Mouse (Mus musculus) heart, adult 2 months (tissue): Measurements from ENCODE around the gene Fyn. TPM values are rescaled to one million over a fixed set of nuclear protein-coding genes. Genes with fewer than 3 reads are reported as not detected.

Source experiments
- DNase-seq, 2 experiments: peaks; one replicate each; pipeline ENCODE4 v3.0.0; 2021
- H3K27ac ChIP-seq: fragments of 200-600 bp; 2 replicates; pipeline ENCODE4 v1.8.1; 2022
- H3K27me3 ChIP-seq: fragments of 200-500 bp; 2 replicates; pipeline ENCODE4 v1.6.1; 2012; ENCODE audit warnings: mild to moderate bottlenecking, low read length, inconsistent platforms, mixed read lengths; ENCODE audit not compliant: control insufficient read depth, insufficient read depth
- H3K36me3 ChIP-seq: fragments of 200-500 bp; 2 replicates; pipeline ENCODE4 v1.6.1; 2012; ENCODE audit warnings: low read length, inconsistent platforms; ENCODE audit not compliant: control insufficient read depth, insufficient read depth
- H3K4me1 ChIP-seq: fragments of 200-500 bp; 2 replicates; pipeline ENCODE4 v1.6.1; 2011; ENCODE audit warnings: low read length; ENCODE audit not compliant: control insufficient read depth, insufficient read depth
- H3K4me3 ChIP-seq: fragments of 200-600 bp; 2 replicates; pipeline ENCODE4 v1.8.1; 2022
- H3K79me2 ChIP-seq: fragments of 200-500 bp; replicated peaks from 2 replicates; pipeline ENCODE4 v1.6.1; 2012; ENCODE audit warnings: mild to moderate bottlenecking, inconsistent platforms, low read length, moderate library complexity, mixed read lengths; ENCODE audit not compliant: control insufficient read depth, insufficient read depth
- H3K9ac ChIP-seq: fragments of 200-500 bp; 2 replicates; pipeline ENCODE4 v1.6.1; 2012; ENCODE audit warnings: low read depth, mild to moderate bottlenecking, control low read depth, inconsistent platforms, low read length, mixed read lengths
- CTCF ChIP-seq: fragments of 200-600 bp; IDR thresholded peaks from 2 replicates; pipeline ENCODE4 v1.8.1; 2022; ENCODE audit warnings: antibody characterized with exemption, mild to moderate bottlenecking, moderate library complexity
- EP300 ChIP-seq: fragments of 200-500 bp; IDR thresholded peaks from 2 replicates; pipeline ENCODE4 v1.6.1; 2011; ENCODE audit warnings: low read depth, low read length, control low read depth; ENCODE audit not compliant: insufficient read depth
- POLR2A ChIP-seq: fragments of 200-500 bp; IDR thresholded peaks from 2 replicates; pipeline ENCODE4 v1.6.1; 2011; ENCODE audit warnings: mild to moderate bottlenecking, low read depth, low read length, control low read depth; ENCODE audit not compliant: insufficient read depth
- WGBS: fragments of 180-500 bp; shearing (Covaris S2); methylation state at CpG from one replicate; pipeline ENCODE4 v1.1.7; 2018; 5-methylcytosine and 5-hydroxymethylcytosine counted together
- intact Hi-C: fragments of 180-260 bp; cut with DNase I; formaldehyde crosslinking; loops from one replicate; pipeline ENCODE4 v1.15.1; 2025
- polyA plus RNA-seq: library from polyadenylated mRNA; depleted of rRNA; stranded (reverse); fragments of >200 nt; gene quantifications from 2 replicates; pipeline ENCODE4 v1.2.3, GENCODE M21; 2012
- total RNA-seq, 2 experiments: library from RNA; stranded (reverse); gene quantifications; 2 replicates each; pipeline ENCODE4 v1.2.3; 2021

Gene Fyn
- total and polyA plus RNA-seq, 3 experiments, result 23.2 to 29.7 (median 26.1) TPM

DNA sequence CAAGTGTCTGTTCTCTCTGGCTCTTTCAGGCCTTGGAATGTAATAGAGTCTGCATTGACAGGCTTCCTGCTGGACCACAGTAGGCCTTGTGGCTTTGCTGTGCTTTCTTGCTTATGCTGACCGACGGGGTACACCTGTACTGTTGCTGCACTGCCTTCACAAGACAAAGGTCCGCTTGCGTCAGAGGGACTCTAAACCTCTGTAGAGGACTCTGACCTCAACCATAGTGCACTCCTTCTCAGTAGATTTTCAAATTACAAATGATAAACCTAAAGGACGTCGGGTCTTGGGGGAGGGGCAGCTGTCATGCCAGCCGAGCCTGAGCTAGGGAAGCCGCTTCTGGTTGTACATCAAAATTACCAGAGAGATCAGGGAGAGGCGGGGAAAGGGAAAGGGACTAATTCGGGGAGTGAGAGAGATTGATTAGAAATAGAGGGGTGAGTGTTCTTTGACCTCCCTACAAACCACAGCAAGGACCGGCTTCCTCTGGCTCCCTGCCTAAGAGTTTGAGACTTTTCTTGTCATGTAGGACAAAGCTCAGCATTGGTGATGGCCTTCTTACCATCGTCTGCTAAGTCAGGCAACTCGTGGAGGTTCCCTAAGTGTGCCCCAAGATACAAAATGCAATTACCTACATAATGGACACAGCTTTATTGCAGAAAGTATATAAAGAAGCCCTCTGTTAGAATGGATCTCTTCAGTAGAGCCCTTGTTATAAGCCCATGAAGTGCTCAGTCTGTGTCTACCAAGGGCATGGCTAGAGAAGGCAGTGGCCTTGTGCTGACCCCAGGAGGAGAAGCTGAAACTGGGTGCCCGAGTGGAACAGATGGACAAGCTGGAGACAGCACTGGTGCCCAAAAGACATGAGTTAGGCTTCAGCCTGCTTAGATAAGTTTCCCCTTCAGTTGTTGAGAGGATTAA is 64.3 kb downstream of the Fyn start:
- Histone ChIP-seq H3K79me2 (peaks cover 2% of the 10 kb centered on the region), H3K4me1 (peaks cover 15% of the 10 kb centered on the region), H3K9ac (no peak overlapping the region), H3K27ac (no peak overlapping the region), H3K27me3 (no peaks in the 10 kb centered on the region), H3K4me3 (no peak overlapping the region), H3K36me3 (peaks cover 4% of the 10 kb centered on the region)
- WGBS, result 78% methylated on average over 14 of the region's 14 CpGs
- DNase-seq, result no peak
- intact Hi-C loops, result no loop called here
- no peak for TF ChIP-seq CTCF

DNA sequence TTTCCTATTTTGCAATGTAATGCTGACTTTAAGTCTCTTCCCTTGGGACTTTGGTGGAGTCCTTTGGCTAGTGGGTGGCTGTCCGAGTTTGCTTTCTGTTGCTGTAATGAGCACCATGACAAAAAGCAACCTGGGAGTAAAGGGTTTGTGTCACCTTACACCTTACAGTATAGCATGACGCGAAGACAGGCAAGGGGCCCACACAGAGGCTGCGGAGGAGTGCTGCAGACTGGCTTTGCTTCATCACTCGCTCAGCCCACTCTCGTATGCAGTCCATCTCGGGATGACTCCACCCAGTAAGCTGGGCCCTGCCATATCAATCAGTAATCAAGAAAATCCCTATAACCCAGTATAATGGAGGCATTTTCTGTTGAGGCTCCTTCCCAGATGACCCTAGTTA is 65.2 kb downstream of the Fyn start:
- Histone ChIP-seq H3K36me3 (no peaks in the 10 kb centered on the region; the same call in 1 of the 2 replicates), H3K27ac (no peak overlapping the region), H3K9ac (no peak overlapping the region), H3K4me1 (peaks cover 14% of the 10 kb centered on the region), H3K27me3 (no peaks in the 10 kb centered on the region), H3K4me3 (no peak overlapping the region), H3K79me2 (peaks cover 3% of the 10 kb centered on the region)
- DNase-seq, result no peak
- intact Hi-C loops, result no loop called here
- TF ChIP-seq POLR2A, result no peak
- no peak for TF ChIP-seq CTCF
- no peak for TF ChIP-seq EP300
- WGBS, result 91% methylated on average over 7 of the region's 7 CpGs

DNA sequence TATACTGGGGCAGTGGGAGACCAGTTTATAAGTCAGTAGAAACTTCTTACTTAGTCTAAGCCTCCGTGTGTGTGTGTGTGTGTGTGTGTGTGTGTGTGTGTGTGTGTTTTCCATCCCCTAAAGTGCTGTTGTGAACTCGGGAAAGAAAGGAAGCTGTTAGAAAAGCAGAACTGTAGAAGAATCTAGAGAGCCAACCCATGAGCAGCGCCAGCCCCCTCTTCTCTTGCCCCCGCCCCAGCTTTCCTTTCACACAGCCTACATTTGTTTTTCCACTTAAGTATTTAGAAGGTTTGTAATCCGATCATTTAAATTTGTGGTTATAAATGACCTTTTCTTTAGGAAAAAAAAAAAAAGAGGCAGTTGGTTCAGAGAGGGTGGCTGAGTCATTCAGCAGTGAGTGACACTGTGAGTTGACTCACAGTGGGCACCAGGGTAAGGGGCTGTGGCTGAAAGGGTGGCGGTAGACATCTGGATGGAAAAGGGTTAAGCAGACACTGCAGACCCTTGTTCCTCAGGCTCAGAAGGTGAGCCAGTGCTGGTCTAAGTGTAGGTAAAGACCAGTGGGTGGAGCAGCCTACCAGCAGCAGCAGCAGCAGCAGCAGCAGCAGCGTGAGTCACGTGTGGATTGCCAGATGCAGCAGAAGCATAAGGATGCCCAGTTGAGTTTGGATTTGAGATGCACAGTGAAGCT is 66.2 kb downstream of the Fyn start:
- 55% methylated on average over 8 of the region's 8 CpGs for WGBS
- TF ChIP-seq POLR2A, result no peak
- TF ChIP-seq EP300, result no peak
- TF ChIP-seq CTCF, result no peak
- Histone ChIP-seq H3K4me3 (no peak overlapping the region), H3K36me3 (no peaks in the 10 kb centered on the region), H3K27ac (no peak overlapping the region), H3K79me2 (peaks cover 3% of the 10 kb centered on the region), H3K4me1 (peaks cover 10% of the 10 kb centered on the region), H3K27me3 (no peaks in the 10 kb centered on the region), H3K9ac (no peak overlapping the region)
- DNase-seq, result no peak
- intact Hi-C loops, result no loop called here

DNA sequence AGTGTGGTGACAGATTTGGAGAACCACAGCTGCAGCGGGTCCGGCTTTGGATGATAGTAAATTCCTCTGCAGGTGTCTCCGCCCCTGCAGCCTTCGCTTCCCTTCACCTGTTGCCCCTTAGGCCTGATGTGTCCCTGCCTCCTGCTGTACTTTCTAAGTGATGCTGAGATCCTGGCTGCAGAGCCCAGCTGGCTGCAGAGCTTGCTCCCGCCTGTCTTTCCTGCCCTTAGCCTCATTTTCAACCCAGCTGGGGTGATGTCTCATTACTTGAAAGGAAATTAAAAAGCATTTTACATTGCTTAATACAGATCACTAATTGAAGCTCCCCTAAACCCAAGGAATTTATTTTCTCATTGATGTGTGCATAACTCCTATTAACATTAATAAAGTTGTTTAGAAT is 70.2 kb downstream of the Fyn start:
- DNase-seq, result no peak
- intact Hi-C loops, result no loop called here
- WGBS, result 71% methylated on average over 5 of the region's 5 CpGs

DNA sequence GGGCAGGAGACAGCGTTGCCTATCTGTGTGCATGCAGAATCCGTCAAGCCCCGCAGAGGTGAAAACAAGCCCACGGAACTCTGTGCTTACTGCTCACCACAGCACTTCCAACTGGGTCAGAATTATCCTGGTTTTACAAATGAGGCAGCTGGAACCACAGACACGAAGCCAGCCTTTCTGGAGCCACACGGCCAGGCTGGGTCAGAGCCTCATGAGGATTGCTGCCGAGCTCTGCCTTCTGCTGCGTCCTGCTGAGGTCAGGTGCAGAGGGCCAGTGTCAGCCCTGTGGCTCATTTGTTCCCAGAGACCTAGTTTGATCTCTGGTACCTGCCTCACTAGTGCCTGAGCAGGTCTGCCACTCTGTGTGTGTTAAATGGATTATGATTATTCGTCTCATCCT is 71.9 kb downstream of the Fyn start:
- peaks cover 6% of the 10 kb centered on the region for H3K79me2 ChIP-seq
- intact Hi-C loops, result no loop called here
- H3K9ac ChIP-seq, result 0 out of 2 replicates have a peak overlapping the region, but pooled peaks have one; percentile 14
- peaks cover 10% of the 10 kb centered on the region for H3K4me1 ChIP-seq
- no peak for DNase-seq
- peaks cover 9% of the 10 kb centered on the region for H3K36me3 ChIP-seq
- no peaks in the 10 kb centered on the region for H3K27me3 ChIP-seq
- no peak overlapping the region for H3K27ac ChIP-seq
- no peak overlapping the region for H3K4me3 ChIP-seq
- TF ChIP-seq CTCF (no peak), EP300 (no peak), POLR2A (no peak)
- WGBS, result 55% methylated on average over 9 of the region's 9 CpGs

More for the DNA sequence above, 70.2 kb downstream of the Fyn start:
- no peaks in the 10 kb centered on the region for H3K27me3 ChIP-seq
- peaks cover 6% of the 10 kb centered on the region for H3K79me2 ChIP-seq
- peaks cover 14% of the 10 kb centered on the region for H3K4me1 ChIP-seq
- no peak overlapping the region for H3K27ac ChIP-seq
- H3K4me3 ChIP-seq, result no peak overlapping the region
- no peak overlapping the region for H3K9ac ChIP-seq
- peaks cover 9% of the 10 kb centered on the region for H3K36me3 ChIP-seq
- TF ChIP-seq CTCF (no peak), EP300 (no peak), POLR2A (no peak)

DNA sequence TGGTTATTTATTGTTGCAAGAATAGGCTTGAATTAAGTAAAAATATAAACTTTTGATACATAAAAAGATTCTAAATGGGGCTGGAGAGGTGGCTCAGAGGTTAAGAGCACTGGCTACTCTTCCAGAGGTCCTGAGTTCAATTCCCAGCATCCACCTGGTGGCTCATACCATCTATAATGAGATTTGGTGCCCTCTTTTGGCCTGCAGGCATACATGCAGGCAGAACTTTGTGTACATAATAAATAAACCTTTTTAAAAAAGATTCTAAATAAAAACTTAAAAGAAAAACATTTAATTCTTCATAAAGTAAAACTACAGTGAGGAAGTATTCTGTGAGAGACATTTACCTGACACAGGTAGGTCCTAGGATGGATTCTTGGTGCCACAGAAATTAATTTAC is 73.0 kb downstream of the Fyn start:
- no peak for DNase-seq
- H3K27me3 ChIP-seq, result no peaks in the 10 kb centered on the region
- no peak overlapping the region for H3K9ac ChIP-seq
- no peak overlapping the region for H3K4me3 ChIP-seq
- TF ChIP-seq EP300, result no peak
- TF ChIP-seq CTCF, result peak; percentile 61
- intact Hi-C loops, result no loop called here
- peaks cover 9% of the 10 kb centered on the region for H3K79me2 ChIP-seq
- peaks cover 9% of the 10 kb centered on the region for H3K4me1 ChIP-seq
- H3K27ac ChIP-seq, result no peak overlapping the region
- H3K36me3 ChIP-seq, result peaks cover 9% of the 10 kb centered on the region
